7 mouse cellular contexts compared by ENCODE assay signal in the genomic region with DNA sequence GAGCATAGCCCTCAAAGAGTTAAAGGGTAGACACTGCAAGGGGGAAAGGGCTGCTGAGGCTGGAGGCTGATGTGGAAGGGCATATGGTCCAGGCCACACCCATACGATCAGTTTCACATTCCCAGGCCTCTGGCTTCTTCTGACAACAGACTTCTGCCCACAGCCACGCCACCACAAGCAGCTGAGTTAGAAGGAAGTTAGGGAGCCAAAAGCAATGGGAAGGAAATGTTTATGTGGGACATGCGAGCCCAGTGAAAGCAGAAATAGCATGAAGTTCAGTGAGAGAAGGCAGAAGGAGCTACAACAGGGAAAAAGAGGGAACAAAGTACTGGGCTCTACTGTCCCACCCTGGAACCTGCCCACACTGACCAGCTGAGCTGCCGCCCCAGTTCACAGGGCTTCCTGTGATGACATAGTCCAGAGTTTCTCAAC.
DNase-seq lines count a peak whose midpoint lies in the region; ATAC-seq lines count a peak whose summit lies in the region.

No protein-coding gene starts in this region.

- H3K4me1 ChIP-seq in liver, embryonic 16.5 days (ENCODE audit: control insufficient read depth, low read depth, low read length), result peaks cover 5% of the 10 kb centered on the region
- H3K4me1 ChIP-seq in midbrain, embryonic 11.5 days (ENCODE audit: control insufficient read depth, insufficient read depth, low read length), result no peaks in the 10 kb centered on the region

- H3K27me3 ChIP-seq in liver, embryonic 16.5 days (ENCODE audit: control insufficient read depth, insufficient read depth, low read depth, low read length), result no peaks in the 10 kb centered on the region
- no peaks in the 10 kb centered on the region for H3K27me3 ChIP-seq in midbrain, embryonic 11.5 days (ENCODE audit: control insufficient read depth, insufficient read depth, low read length)

- H3K4me3 ChIP-seq in liver, embryonic 16.5 days (ENCODE audit: low read depth, low read length), result no peak overlapping the region
- no peak overlapping the region for H3K4me3 ChIP-seq in midbrain, embryonic 11.5 days (ENCODE audit: low read depth, low read length)

- intact Hi-C loops in heart, postnatal 14 days (cut with DNase I), result no loop called here

- WGBS in liver, embryonic 16.5 days (ENCODE audit: insufficient replicate concordance), result 11% methylated on average over 4 of the region's 4 CpGs
- WGBS in midbrain, embryonic 11.5 days, result 81% methylated on average over 4 of the region's 4 CpGs

- H3K9me3 ChIP-seq in liver, embryonic 16.5 days (replicated peaks; ENCODE audit: control insufficient read depth, low read length), result no peaks in the 10 kb centered on the region
- H3K9me3 ChIP-seq in midbrain, embryonic 11.5 days (ENCODE audit: control insufficient read depth, low read length), result no peaks in the 10 kb centered on the region

- DNase-seq in 3T3-L1 (ENCODE audit: low read depth, low spot score), result peak; percentile 32
- DNase-seq in 416B (ENCODE audit: low read depth), result peak; percentile 56
- DNase-seq in heart, postnatal 14 days, result peak; percentile 21 to 29
- no peak for DNase-seq in right cerebral cortex, postnatal 25 days
- DNase-seq in midbrain, embryonic 11.5 days (ENCODE audit: low spot score, missing footprints), result no peak
- no peak for DNase-seq in cerebellum, adult 8-10 months

- no peak overlapping the region for H3K27ac ChIP-seq in liver, embryonic 16.5 days (ENCODE audit: low read length)
- H3K27ac ChIP-seq in midbrain, embryonic 11.5 days (ENCODE audit: low read depth, low read length), result no peak overlapping the region

- H3K36me3 ChIP-seq in liver, embryonic 16.5 days (ENCODE audit: control insufficient read depth, insufficient read depth), result no peaks in the 10 kb centered on the region
- H3K36me3 ChIP-seq in midbrain, embryonic 11.5 days (ENCODE audit: control insufficient read depth, insufficient read depth, low read length), result no peaks in the 10 kb centered on the region; the same call in none of the 2 replicates

- peak; percentile 65 for ATAC-seq in liver, embryonic 16.5 days (ENCODE audit: low read depth)
- no peak for ATAC-seq in midbrain, embryonic 11.5 days (ENCODE audit: low FRiP score)

- no peak overlapping the region for H3K4me2 ChIP-seq in liver, embryonic 16.5 days (ENCODE audit: low read depth, low read length)
- no peak overlapping the region for H3K4me2 ChIP-seq in midbrain, embryonic 11.5 days

- no peak overlapping the region for H3K9ac ChIP-seq in liver, embryonic 16.5 days (ENCODE audit: low read depth, low read length)
- H3K9ac ChIP-seq in midbrain, embryonic 11.5 days (ENCODE audit: low read length), result no peak overlapping the region

Comparison
In these comparisons a context has a peak if more than half of its experiments do, and no peak if none do; other contexts are left out.
1. DNase-seq: peak in 3T3-L1 (single experiment), 416B (single experiment) and heart, postnatal 14 days (2 of 2); none in right cerebral cortex, postnatal 25 days (single experiment), midbrain, embryonic 11.5 days (single experiment) and cerebellum, adult 8-10 months (single experiment).